Mouse (Mus musculus): ENCODE results near the gene Nr1h3. TPM values are rescaled to one million over a fixed set of nuclear protein-coding genes. Genes with fewer than 3 reads are reported as not detected.
A peak's percentile ranks its signal among the peaks of the same experiment; 100 is the strongest.

Nr1h3 gene
- total RNA-seq, 2 experiments from 2014 or later = 0.86 TPM; not detected in 1

GRCm38 (mm10) chr2:91143401-91143800 lies 59.2 kb downstream of the Nr1h3 start:
- ATAC-seq (replicated peaks; ENCODE audit: poor library complexity) = no peak

GRCm38 (mm10) chr2:91142920-91143319 lies 59.7 kb downstream of the Nr1h3 start:
- no peak for ATAC-seq (replicated peaks; ENCODE audit: poor library complexity)

- no peak for ATAC-seq (replicated peaks; ENCODE audit: poor library complexity)
Measured at GRCm38 (mm10) chr2:91139764-91140163, 62.9 kb downstream of the Nr1h3 start.

- ATAC-seq (replicated peaks; ENCODE audit: poor library complexity) = no peak
Measured at GRCm38 (mm10) chr2:91139311-91139710, 63.3 kb downstream of the Nr1h3 start.

- no peak for ATAC-seq (replicated peaks; ENCODE audit: poor library complexity)
Measured at GRCm38 (mm10) chr2:91137481-91137880, 65.2 kb downstream of the Nr1h3 start.

- ATAC-seq (replicated peaks; ENCODE audit: poor library complexity) = peak; percentile 30
Measured at GRCm38 (mm10) chr2:91136513-91137412, 65.9 kb downstream of the Nr1h3 start.

Other genes starting within 250 kb of the Nr1h3 start
- 1.8 and 4.1 TPM in 2 replicates for gene Rapsn, start 167.2 kb downstream of the Nr1h3 start, total RNA-seq (2015)
- 2.7 and 3.4 TPM in 2 replicates for gene Rapsn, start 167.2 kb downstream of the Nr1h3 start, total RNA-seq (2017)
- gene Psmc3, start 148.8 kb downstream of the Nr1h3 start, total RNA-seq (2015) = 102 and 103 TPM in 2 replicates
- gene Psmc3, start 148.8 kb downstream of the Nr1h3 start, total RNA-seq (2017) = 310 and 320 TPM in 2 replicates
- gene Slc39a13, start 132.4 kb downstream of the Nr1h3 start, total RNA-seq (2015) = 9.2 and 14.8 TPM in 2 replicates
- 7.0 and 8.9 TPM in 2 replicates for gene Slc39a13, start 132.4 kb downstream of the Nr1h3 start, total RNA-seq (2017)
- gene Spi1, start 120.4 kb downstream of the Nr1h3 start, total RNA-seq (2015) = 182 and 235 TPM in 2 replicates
- gene Spi1, start 120.4 kb downstream of the Nr1h3 start, total RNA-seq (2017) = 82.5 and 97.3 TPM in 2 replicates
- gene Mybpc3, start 84.7 kb downstream of the Nr1h3 start, total RNA-seq (2015) = 0.17 TPM in 1 of 2 replicates, not detected in the other
- gene Mybpc3, start 84.7 kb downstream of the Nr1h3 start, total RNA-seq (2017) = 0.20 TPM in 1 of 2 replicates, not detected in the other
- gene Madd, start 19.0 kb downstream of the Nr1h3 start, total RNA-seq (2015) = 15.8 and 19.9 TPM in 2 replicates
- 27.3 and 34.4 TPM in 2 replicates for gene Madd, start 19.0 kb downstream of the Nr1h3 start, total RNA-seq (2017)
- gene Acp2, start 51 bp upstream of the Nr1h3 start, total RNA-seq (2015) = 15.8 and 15.9 TPM in 2 replicates
- gene Acp2, start 51 bp upstream of the Nr1h3 start, total RNA-seq (2017) = 15.2 and 26.2 TPM in 2 replicates
- gene Ddb2, start 34.1 kb upstream of the Nr1h3 start, total RNA-seq (2015) = 11.5 and 11.8 TPM in 2 replicates
- gene Ddb2, start 34.1 kb upstream of the Nr1h3 start, total RNA-seq (2017) = 7.7 and 10.6 TPM in 2 replicates
- not detected in 2 replicates for gene Pacsin3, start 53.1 kb upstream of the Nr1h3 start, total RNA-seq (2015)
- gene Pacsin3, start 53.1 kb upstream of the Nr1h3 start, total RNA-seq (2017) = not detected in 2 replicates
- 32.7 and 33.6 TPM in 2 replicates for gene Arfgap2, start 62.1 kb upstream of the Nr1h3 start, total RNA-seq (2015)
- 38.2 and 41.4 TPM in 2 replicates for gene Arfgap2, start 62.1 kb upstream of the Nr1h3 start, total RNA-seq (2017)
- gene 1110051M20Rik, start 241.9 kb upstream of the Nr1h3 start, total RNA-seq (2015) = 15.2 and 15.3 TPM in 2 replicates
- gene 1110051M20Rik, start 241.9 kb upstream of the Nr1h3 start, total RNA-seq (2017) = 4.8 and 5.8 TPM in 2 replicates

Data from megakaryocyte progenitor cell, adult 5-6 weeks (primary cell).